Mouse (Mus musculus) frontal cortex, postnatal 10 days (tissue): ENCODE measurements around the gene Akap8l.

Experiments used
- DNase-seq, 2 experiments: peaks; one replicate each; pipeline ENCODE4 v3.0.0; 2022; ENCODE audit warnings: low spot score in 2 of 2, mixed read lengths in 1 of 2

The Akap8l gene

DNA sequence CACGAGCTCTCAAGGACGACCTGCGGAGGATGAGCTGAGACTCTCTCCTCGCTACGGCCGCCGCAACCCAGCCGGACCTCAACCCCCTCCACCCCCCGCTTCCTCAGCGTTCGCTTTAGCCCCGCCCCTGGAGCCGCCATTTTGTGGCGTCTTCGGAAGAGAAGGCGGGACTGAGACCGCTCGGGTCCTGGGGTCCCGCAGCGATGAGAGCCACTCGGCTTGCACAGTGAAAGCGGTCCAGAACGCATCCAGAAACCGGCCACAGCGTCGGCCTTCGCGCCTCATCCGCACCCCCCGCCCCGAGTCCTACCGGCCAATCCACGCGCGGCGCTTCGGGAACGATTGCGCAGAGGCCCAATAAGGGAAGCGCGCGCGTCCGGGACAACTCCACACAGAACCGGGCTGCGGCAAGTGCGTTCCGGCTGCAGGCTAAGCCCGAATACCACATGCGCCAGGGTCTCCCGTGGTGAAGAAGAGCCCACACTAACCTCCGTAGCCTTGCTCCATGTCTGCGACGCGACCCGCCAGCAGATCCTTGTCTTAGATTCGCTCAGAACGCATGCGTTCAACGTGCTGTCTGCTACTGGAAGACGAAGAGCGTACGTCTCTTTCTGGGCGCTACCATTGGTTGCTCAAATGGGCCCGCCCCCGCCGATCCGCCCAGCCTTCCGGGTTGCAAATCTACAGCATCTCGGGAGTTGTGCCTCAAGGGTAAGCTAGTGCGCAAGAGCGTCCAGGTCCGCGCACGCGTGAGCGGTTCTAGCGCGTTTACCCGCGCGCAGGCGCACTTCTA is 29.6 kb downstream of the Akap8l start, which contains the start of gene Akap8:
Gene Akap8, minus strand, starts transcription at position 642 of the 793 bp plus-strand sequence.
- peak; percentile 98 to 99 for DNase-seq

DNA sequence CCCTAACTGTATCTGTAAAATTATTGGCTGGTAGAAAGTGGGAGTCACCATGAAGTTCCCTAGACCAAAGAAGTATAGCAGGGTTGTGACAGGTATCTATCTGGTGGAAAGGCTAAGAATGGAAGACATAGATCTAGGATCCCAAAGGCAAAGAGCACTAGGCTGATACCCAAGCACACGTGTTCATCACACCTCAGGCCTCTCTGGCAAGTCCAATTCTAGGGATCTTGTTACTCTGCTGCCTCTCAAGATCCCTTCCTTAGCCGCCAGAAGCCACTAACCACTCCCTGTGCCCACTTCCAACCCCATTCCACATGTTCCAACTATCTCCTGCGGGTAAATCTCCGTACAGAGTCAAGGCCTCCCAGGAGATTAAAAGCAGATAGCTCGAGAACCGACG is 30.5 kb downstream of the Akap8l start:
- DNase-seq = no peak

DNA sequence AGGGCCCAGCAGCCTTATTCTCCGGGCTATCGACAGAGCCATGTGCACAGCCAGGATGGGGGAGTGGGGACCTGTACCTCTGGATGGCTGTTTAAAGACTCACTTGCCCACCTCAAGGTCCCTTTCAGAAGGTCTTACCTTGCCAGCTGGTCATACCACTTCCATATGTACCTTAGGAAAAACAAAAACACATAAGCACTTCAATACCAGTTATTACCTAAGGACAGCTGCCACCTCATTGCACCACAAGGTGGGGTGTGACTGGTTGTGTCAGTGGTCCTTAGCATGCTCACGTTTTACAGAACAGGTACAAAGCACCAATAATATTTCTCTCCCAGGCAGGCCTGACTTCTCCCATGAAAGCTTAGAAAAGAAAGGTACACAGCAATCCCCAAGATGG is 32.7 kb downstream of the Akap8l start:
- DNase-seq = no peak

DNA sequence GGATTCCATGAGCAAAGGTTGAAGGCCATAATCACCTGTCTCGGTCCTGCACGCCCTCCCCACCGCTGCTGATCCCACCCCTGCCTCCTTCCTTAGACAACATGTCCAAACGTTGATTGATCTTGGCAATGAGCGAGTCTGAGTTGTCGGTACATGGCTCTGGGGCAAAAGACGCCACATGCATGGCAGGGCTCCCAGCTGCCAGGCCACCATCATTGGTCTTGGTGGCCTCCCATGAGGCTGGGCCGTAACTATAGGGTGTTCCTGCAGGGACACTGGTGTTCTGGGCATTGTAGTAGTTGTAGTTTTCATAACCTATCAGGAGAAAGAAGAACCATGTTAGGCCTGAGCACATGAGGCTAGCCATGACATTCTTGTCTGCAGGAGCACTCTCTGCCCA is 33.4 kb downstream of the Akap8l start:
- no peak for DNase-seq

DNA sequence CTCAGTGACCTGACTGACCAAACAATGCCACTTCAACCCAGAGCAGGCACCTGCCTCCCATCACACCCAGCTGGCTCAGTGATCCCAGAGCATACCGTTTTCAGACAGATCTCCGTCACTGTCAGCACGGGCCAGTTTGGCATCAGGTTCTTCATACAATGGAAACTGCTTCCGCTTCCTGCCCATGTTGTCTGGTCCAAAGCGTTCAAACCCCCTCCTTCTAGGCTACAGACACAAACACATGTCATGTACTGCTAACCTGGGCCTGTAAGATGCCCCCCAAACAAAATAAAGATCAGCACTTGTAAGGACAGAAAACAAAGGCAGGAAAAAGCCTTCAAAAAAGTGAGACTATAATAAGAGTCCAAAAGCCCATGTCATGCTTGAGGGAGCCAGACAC is 34.8 kb downstream of the Akap8l start:
- DNase-seq = no peak

DNA sequence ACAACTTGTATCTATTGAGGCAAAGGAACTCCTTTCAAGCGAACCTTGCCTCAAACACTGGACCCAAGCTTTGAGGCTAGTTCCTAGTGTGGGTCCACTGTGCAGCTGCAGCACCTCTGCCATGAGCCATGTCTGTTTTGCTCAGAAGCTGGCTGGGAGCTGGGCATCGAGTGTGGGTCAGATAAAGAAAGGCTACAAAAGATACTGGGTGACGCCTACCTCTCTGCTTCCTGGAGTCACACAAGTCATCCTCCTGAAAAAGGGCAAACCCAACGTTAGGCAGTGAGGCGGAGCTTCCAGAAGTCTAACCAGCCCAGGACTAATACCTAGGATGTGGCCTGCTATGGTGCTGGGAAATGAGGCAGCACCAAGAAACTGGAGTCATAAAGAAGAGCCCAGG is 36.5 kb downstream of the Akap8l start:
- DNase-seq = no peak

DNA sequence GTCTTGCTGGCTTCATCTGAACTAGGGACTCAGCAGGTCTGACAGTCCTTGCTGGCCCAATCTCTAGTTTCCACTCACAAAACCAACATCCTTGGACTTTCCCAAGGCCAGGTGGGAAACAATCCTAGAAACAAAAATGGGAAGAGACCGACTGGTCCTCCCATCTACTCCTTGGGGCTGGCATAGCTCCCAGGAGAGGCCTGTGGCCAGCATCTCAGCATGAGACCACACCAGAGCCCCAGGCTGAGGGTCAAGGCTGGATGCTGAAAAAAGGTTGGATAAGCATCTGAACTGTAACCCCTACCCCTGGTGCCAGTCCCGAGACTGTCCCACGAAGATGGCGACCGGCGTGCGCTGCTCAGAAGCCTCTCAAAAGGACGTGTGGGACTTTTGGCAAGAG is 37.6 kb downstream of the Akap8l start:
- DNase-seq = no peak

DNA sequence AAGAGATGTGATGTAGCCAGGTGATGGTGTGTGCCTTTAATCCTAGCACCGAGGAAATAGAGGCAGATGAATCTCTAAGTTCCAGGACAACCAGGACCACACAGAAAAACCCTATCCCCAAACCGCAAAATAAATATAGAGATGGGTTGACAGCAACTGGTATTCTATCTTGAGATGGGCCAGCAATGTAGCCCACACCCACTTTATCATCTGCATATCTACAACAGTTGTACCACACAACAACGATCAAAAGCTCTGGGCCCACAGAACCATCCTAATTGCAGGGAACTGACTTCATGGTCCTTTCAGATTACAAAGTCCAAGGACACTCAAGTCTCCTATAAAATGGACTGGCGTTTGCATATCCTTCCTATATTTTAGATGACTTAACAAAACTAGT is 42.4 kb downstream of the Akap8l start:
- DNase-seq = no peak

DNA sequence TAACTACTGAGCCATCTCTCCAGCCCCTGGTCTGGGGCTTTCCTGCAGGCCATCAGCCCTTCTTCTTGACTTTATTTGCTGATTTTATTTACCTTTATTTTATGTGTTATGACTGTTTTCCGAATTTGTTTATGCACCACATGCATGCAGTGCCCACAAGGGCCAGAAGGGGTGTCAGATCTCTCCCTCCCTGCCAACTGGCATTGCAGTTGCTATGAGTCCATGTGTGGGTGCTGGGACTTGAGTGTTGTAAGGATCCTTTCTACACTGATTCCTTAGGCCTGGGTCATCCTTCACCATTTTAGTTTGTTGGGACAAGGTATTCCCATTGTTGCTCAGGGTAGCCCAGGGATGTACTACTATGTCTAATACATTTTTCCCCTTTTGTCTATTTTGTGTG is 52.3 kb downstream of the Akap8l start:
- DNase-seq = no peak

DNA sequence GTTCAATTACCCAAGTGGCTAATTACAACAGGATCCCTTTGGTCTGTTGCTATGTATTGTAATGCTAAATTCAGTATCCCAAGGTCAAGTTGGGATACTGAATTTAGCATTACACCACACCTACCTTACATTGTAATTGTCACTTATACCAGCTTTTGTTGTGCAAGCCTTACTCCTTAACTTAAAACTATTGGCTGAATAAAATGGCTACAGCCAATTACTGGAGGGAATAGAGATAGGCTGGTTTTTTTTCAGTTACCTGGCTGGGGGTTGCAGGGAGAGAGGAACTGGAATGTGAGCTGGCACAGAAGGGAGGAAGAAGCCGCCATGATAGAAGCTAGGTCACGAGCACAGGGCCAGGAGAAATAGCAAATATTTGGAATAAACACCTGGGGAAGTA is 54.5 kb downstream of the Akap8l start:
- no peak for DNase-seq

DNA sequence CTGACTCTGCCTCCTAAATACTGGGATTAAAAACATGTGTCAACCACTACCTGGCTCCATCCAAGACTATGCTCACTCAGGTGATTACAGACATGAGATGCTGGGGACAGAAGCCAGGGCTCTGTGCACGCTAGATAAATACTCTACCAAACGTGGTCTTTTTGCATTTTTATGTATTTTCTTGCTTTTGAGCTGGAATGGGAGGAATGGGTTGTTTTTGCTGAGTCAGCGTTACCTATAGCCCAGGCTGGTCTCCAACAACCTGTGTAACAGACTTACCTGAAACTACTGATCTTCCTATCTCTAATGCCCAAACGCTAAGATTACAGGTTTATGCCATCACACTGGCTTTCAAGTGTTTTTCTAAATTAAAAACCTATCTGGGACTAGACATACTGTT is 55.2 kb downstream of the Akap8l start:
- DNase-seq = no peak

DNA sequence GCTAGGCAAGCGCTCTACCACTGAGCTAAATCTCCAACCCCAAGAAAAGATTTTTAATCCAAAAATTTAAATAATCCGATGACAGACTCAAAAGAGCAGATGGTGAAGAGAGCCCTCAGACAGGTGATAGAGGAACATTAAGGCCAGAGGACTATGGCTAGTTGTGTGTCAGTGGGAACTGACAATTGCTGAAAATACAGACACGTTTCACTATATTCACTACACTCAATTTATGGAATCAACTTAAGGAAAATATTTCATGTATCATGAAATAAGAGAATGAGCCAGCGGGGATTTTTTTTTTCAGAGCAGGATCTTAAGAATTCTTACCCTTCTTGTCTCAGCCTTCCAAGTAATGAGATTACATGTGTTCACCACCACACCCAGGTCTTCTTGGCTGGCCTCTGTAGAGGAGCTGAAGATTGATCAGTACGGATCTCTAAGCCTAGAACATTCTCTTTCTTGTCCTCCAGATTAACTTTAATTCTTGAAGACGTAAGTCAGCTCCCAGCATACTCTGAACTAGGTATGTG is 65.2 kb downstream of the Akap8l start:
- DNase-seq = no peak

DNA sequence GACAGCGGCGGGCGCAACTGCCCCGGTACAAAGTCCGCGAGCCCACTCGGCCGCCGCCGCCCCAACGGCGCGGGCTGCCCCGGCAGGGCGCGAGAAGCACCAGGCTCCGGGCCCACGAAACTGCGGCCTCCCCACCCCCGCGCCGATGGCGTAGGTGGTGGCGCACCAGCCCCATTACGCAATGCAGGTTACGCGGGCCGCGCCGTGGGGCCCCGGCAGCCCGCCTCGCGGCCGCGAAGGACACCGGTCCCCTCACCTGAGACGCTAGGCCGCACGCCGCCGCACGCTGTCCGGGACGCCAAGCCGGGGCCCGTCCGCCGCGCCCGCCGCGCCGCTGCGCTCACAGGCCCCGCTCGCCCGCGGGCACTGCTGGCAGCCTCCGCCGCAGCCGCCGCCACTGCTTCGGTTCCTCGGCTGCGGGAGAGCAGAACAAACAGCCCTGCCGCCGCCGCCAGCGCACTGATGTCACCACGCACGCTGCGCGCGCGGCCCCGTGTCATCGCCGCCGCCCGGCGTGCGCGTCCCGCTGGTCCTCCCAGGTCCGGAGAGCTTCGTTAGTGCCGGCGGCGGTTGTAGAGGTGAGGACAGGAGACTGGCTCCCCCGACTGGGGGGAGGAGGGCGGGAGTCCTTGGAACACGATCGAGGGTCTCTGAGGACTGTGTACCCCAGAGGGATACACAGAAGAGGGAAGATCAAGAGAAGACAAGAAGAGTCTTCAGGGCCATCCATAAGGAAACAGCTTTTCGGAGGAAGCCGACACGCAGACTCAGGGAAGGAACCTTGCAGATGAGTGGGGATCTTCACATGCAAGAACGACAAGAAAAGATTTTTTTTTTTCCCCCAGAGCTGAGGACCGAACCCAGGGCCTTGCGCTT is 65.9 kb downstream of the Akap8l start, which contains the start of gene Brd4:
Gene Brd4, minus strand, starts transcription at position 461 of the 876 bp plus-strand sequence.
- peak; percentile 81 to 90 for DNase-seq

DNA sequence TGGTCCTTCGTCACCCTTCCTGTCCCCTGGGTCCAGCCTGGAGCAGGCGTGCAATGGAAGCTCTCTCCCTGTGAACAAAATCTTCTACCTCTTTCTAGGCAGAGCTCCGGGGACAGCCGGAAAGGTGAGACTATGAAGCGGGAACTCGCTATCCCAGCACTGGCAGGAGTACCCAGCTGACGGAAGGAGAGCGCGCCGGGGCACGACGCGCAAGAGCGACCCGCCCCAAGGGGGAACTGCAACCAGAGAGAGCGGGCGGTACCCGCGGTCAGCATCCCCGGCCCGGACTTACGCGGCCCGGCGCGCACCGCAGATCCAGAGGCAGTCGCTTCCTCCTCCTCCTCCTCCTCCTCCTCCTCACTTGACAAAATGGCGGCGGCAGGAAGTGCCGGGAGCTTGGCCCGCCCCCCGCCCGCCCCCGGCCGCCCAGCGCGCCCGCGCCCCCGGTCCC is 66.6 kb downstream of the Akap8l start:
- peak; percentile 34 to 53 for DNase-seq

DNA sequence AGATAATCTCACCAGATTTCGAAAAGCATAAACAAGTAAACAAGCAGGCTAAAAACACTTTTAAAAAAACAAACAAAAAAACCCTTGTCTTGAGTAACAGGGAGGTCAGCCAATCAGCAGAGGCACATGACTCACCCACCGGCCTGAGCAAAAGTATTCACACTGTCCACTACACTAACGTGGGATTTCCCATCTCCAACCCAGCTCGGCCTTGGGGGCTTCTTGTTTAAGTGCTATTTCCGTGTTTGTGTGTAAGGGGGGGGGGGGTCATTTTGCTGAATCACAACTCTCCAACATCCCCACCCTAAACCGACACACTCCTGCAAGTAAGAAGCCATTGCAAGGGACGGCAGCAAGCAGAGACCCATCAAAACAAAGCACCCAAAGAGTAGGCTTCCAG is 67.1 kb downstream of the Akap8l start:
- no peak for DNase-seq

DNA sequence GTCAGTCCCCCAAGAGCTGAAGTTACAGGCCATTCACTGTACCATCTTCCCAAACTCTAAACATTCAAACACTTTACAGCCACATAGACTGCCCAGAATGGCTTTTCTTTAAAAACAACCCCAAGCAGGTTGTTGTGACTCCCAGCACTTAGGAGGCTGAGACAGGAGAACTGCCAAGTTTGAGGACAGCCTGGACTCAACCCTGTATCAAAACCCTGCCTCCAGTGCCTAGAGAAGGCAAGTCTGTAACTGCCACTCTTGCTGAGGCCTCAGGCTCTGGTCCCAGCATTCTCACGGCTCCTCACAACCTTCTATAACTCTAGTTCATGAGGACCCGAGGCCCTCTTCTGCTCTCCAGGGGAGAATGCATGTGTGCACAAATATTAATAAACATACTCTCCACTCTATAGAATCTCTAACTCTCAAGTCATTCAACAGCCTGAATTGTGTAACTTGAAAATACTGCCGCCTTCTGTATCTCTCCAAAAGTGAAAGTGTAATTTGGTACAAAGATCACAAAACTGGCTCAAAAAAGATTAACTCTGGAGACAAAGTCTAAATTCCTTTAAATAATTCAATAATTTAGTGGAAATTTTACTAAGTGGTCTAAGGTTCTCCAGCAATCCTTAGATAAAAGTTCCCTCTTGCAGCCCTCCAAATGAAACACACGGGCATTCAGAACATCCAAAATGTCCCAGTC is 68.6 kb downstream of the Akap8l start:
- DNase-seq = no peak

DNA sequence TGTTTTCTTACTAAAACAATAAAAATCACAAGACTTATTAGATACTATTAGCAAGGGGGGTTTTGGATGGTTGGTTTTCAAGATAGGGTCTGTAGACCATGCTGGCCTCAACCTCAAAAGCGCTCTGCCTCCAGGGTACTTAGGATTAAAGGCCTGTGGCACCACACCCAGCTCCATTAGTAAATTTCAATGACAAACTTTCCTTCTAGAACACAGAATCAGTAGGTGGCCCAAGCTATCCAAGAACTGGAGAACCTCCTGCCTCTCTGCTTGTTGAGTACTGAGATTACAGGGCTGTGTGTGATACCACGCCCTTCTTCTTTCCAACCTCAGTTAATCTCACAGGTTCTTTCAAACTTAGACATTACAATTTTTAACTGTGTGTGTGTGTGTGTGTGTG is 69.3 kb downstream of the Akap8l start:
- DNase-seq = no peak

DNA sequence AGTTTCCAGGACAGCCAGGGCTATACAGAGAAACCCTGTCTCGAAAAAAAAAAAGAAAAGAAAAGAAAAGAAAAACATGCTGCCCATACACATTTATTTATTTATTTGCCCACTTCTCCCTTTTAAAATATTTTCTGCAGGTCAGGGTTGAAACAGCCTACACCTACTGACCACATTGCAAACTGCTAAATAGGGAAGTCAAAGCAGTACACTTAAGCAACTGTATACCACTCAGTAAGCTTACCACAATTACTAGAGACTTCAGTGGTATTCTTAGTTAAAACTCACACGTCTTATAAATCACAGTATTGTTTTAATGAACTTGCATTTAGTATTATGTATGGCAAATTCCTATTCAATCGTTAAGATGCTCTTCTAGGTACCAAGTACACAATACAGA is 69.8 kb downstream of the Akap8l start:
- DNase-seq = no peak

DNA sequence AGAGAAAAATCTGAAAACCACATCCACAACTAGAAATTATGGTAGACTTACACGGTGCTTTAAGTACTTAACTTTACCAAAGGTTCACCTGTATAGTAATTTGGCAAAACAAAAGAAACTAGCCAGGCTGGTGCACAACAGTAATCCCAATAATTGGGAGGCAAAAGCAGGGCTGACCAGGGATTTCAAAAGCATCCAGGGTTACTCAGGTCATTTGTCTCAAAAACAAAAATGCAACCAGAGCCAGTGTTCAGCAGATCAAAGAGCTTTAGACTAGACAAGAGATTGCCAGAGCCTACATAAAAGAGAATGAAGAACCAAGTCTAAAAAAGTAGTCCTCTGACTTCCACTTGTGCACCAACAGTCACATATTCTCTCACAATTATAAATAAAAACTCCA is 73.2 kb downstream of the Akap8l start:
- no peak for DNase-seq

DNA sequence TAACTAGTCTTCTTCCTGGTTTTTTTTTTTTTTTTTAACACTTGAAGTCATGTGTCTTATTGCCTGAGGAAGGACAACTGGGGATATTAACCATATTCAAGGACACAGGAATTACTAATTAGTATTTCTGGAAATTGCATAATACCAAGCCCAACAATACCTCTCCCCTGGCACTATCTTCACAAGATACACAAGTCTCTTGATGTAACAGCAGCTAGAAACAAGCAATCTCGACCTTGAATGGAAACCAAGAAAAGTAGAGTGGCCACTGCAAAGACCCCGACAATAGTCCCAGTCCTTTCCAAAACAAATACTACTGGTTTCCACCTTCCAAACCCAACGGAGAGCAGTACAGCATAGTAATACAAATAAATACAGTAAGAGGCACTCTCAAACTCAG is 74.8 kb downstream of the Akap8l start:
- no peak for DNase-seq
